Mouse (Mus musculus): ENCODE measurements around the gene Naaa. TPM values are rescaled to one million over a fixed set of nuclear protein-coding genes. Genes with fewer than 3 reads are reported as not detected.

The Naaa gene
- total RNA-seq, 2 experiments from 2014 or later: 5.8 to 11.9 TPM

GRCm38 (mm10) chr5:92218915-92219793 lies 58.8 kb downstream of the Naaa start:
- peak; percentile 74 for ATAC-seq (replicated peaks; ENCODE audit: poor library complexity, severe bottlenecking)

GRCm38 (mm10) chr5:92215308-92215707 lies 62.7 kb downstream of the Naaa start, which contains the start of gene U90926:
Gene U90926 (minus strand): TSS chr5:92215408.
- no peak for ATAC-seq (replicated peaks; ENCODE audit: poor library complexity, severe bottlenecking)

GRCm38 (mm10) chr5:92212231-92212630 lies 65.7 kb downstream of the Naaa start:
- no peak for ATAC-seq (replicated peaks; ENCODE audit: poor library complexity, severe bottlenecking)

DNA sequence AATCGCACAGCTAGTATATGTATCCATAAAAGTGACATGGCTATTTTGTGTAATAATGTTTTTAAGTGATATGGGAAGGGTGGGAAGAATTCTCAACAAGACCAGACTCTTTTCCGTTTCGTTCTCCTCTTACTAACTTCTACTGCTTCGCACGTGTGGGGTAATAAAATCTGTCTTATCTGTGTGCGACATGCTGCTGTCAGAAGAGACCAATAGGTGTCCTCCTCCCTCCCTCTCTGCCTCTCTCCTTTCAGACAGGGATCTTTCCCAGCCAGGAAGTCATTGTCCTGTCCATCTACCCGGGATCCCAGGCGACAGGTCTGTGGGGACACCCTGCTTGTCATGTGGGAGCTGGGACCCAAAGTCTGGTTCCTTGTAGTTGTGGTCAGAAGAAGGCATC lies 67.8 kb downstream of the Naaa start:
- ATAC-seq (replicated peaks; ENCODE audit: poor library complexity, severe bottlenecking): no peak

Other genes with a start within 250 kb of the Naaa start
- 1.5 TPM in 1 of 2 replicates, not detected in the other for gene Cdkl2, start 234.3 kb downstream of the Naaa start, total RNA-seq (2014; fragmentation: Nextera tagmentation)
- not detected in 2 replicates for gene Cdkl2, start 234.3 kb downstream of the Naaa start, total RNA-seq (2017)
- 89.7 and 90.9 TPM in 2 replicates for gene G3bp2, start 194.5 kb downstream of the Naaa start, total RNA-seq (2014; fragmentation: Nextera tagmentation)
- 126 and 130 TPM in 2 replicates for gene G3bp2, start 194.5 kb downstream of the Naaa start, total RNA-seq (2017)
- gene Uso1, start 140.2 kb downstream of the Naaa start, total RNA-seq (2014; fragmentation: Nextera tagmentation): 49.7 and 51.3 TPM in 2 replicates
- gene Uso1, start 140.2 kb downstream of the Naaa start, total RNA-seq (2017): 23.7 and 28.1 TPM in 2 replicates
- not detected in 2 replicates for gene U90926, start 62.8 kb downstream of the Naaa start, total RNA-seq (2014; fragmentation: Nextera tagmentation)
- not detected in 2 replicates for gene U90926, start 62.8 kb downstream of the Naaa start, total RNA-seq (2017)
- not detected in 2 replicates for gene Ppef2, start 21.9 kb downstream of the Naaa start, total RNA-seq (2014; fragmentation: Nextera tagmentation)
- not detected in 2 replicates for gene Ppef2, start 21.9 kb downstream of the Naaa start, total RNA-seq (2017)
- gene Sdad1, start 32.3 kb upstream of the Naaa start, total RNA-seq (2014; fragmentation: Nextera tagmentation): 41.2 and 46.9 TPM in 2 replicates
- gene Sdad1, start 32.3 kb upstream of the Naaa start, total RNA-seq (2017): 67.5 and 84.2 TPM in 2 replicates
- gene Cxcl9, start 49.9 kb upstream of the Naaa start, total RNA-seq (2014; fragmentation: Nextera tagmentation): not detected in 2 replicates
- 0.22 and 0.52 TPM in 2 replicates for gene Cxcl9, start 49.9 kb upstream of the Naaa start, total RNA-seq (2017)
- 1.1 TPM in 1 of 2 replicates, not detected in the other for gene Art3, start 53.7 kb upstream of the Naaa start, total RNA-seq (2014; fragmentation: Nextera tagmentation)
- gene Art3, start 53.7 kb upstream of the Naaa start, total RNA-seq (2017): 4.8 TPM in 1 of 2 replicates, not detected in the other
- gene Cxcl10, start 70.7 kb upstream of the Naaa start, total RNA-seq (2014; fragmentation: Nextera tagmentation): not detected in 2 replicates
- 4.6 and 18.8 TPM in 2 replicates for gene Cxcl10, start 70.7 kb upstream of the Naaa start, total RNA-seq (2017)
- gene Nup54, start 157.0 kb upstream of the Naaa start, total RNA-seq (2014; fragmentation: Nextera tagmentation): 45.1 and 73.9 TPM in 2 replicates
- 82.6 and 103 TPM in 2 replicates for gene Nup54, start 157.0 kb upstream of the Naaa start, total RNA-seq (2017)
- 17.2 and 20.9 TPM in 2 replicates for gene Scarb2, start 228.7 kb upstream of the Naaa start, total RNA-seq (2014; fragmentation: Nextera tagmentation)
- 41.2 and 43.1 TPM in 2 replicates for gene Scarb2, start 228.7 kb upstream of the Naaa start, total RNA-seq (2017)

Data from granulocyte monocyte progenitor cell, adult 5-6 weeks (primary cell).